Mouse (Mus musculus) forebrain, embryonic 11.5 days (tissue): ENCODE measurements at regions not wholly inside any gene's neighbourhood (a gene's known extent, or its start where the extent isn't known, plus 50 kb on each side); places are given as distances from the start of the nearest gene placed in this dataset.

ENCODE experiments used
- ATAC-seq: fragments of 200-750 bp; cut with Nextera tagmentation; replicated peaks from 2 replicates; pipeline ENCODE4 v1.8.0; 2017; ENCODE audit warnings: moderate TSS enrichment; ENCODE audit not compliant: low FRiP score
- DNase-seq: peaks from one replicate; pipeline ENCODE4 v3.0.0-alpha.2; 2017; ENCODE audit warnings: low spot score
- H3K27ac ChIP-seq: fragments of 300-500 bp; sonication (generic); 2 replicates; pipeline ENCODE4 v1.5.1; 2014; ENCODE audit warnings: low read depth, low read length
- H3K27me3 ChIP-seq: fragments of 300-500 bp; sonication (generic); 2 replicates; pipeline ENCODE4 v1.6.1; 2014; ENCODE audit warnings: mild to moderate bottlenecking, low read length, mixed read lengths; ENCODE audit not compliant: control insufficient read depth, insufficient read depth
- H3K36me3 ChIP-seq: fragments of 300-500 bp; sonication (generic); 2 replicates; pipeline ENCODE4 v1.6.1; 2014; ENCODE audit warnings: mild to moderate bottlenecking, low read length, moderate library complexity, mixed read lengths; ENCODE audit not compliant: control insufficient read depth, insufficient read depth
- H3K4me1 ChIP-seq: fragments of 300-500 bp; sonication (generic); replicated peaks from 2 replicates; pipeline ENCODE4 v1.6.1; 2014; ENCODE audit warnings: low read length, mixed read lengths; ENCODE audit not compliant: control insufficient read depth, insufficient read depth
- H3K4me2 ChIP-seq: fragments of 300-500 bp; sonication (generic); 2 replicates; pipeline ENCODE4 v1.6.1; 2014; ENCODE audit warnings: low read depth, mild to moderate bottlenecking, low read length, moderate library complexity, mixed read lengths; ENCODE audit not compliant: severe bottlenecking
- H3K4me3 ChIP-seq: fragments of 300-500 bp; sonication (generic); 2 replicates; pipeline ENCODE4 v1.5.1; 2014; ENCODE audit warnings: low read depth, low read length
- H3K9ac ChIP-seq: fragments of 300-500 bp; sonication (generic); 2 replicates; pipeline ENCODE4 v1.6.1; 2014; ENCODE audit warnings: low read length
- H3K9me3 ChIP-seq: fragments of 300-500 bp; sonication (generic); 2 replicates; pipeline ENCODE4 v1.6.1; 2016; ENCODE audit warnings: low read length, mixed read lengths; ENCODE audit not compliant: control insufficient read depth
- WGBS: fragments of 180-500 bp; shearing (Covaris S2); extraction: QIAGEN DNeasy Blood & Tissue Kit; methylation state at CpG from one replicate; pipeline ENCODE4 v1.1.7; 2014; 5-methylcytosine and 5-hydroxymethylcytosine counted together

DNA sequence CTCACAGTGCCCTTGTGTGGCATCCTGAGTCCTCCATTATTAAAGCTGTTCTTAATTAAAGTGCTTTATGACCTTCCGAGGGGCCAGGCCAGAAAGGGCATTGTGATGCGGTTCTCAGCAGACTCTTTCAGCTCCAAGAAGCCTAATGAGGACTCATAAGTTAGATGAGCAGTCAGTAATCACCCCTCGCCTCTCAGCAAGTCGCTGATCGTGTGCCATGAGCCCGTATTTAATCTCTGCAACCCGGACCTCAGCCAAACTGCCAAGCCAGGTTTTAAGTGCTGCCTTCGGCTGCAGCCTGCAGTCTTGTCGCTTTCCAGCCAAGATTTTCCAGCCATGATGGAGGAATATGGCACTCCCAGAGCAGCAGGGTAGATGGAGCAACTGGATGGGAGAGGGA lies 56.1 kb upstream of the Rbfox1 start:
- no peak for ATAC-seq
- H3K9me3 ChIP-seq = no peaks in the 10 kb centered on the region
- H3K27me3 ChIP-seq = no peaks in the 10 kb centered on the region
- no peak overlapping the region for H3K4me2 ChIP-seq
- 61% methylated on average over 9 of the region's 9 CpGs for WGBS
- H3K4me1 ChIP-seq = no peaks in the 10 kb centered on the region
- H3K4me3 ChIP-seq = no peak overlapping the region
- H3K27ac ChIP-seq = no peak overlapping the region
- DNase-seq = no peak
- H3K36me3 ChIP-seq = no peaks in the 10 kb centered on the region
- no peak overlapping the region for H3K9ac ChIP-seq

DNA sequence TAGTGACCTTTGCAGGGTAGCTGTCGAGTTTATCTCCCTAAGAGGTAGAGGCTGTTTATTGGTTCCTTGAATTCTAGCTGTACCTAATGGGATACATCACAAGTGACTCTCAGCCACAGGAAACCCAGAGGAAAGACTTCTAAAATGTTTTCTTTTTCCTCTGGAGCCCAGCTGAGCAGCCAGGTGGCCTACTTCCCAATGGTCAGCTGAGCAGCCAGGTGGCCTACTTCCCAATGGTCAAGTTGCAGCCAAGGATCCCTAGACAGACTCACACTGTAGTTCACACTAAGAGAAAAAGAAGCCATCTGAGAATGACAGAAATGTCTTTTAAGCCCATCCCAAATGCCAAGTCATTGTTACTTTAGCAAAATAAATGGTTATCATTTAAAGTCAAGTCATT lies 61.8 kb upstream of the Rbfox1 start:
- DNase-seq (no peak), ATAC-seq (no peak)
- WGBS = 62% methylated on average over 1 of the region's 1 CpGs
- Histone ChIP-seq H3K4me1 (no peaks in the 10 kb centered on the region), H3K4me2 (no peak overlapping the region), H3K27ac (no peak overlapping the region), H3K36me3 (no peaks in the 10 kb centered on the region), H3K27me3 (no peaks in the 10 kb centered on the region), H3K9ac (no peak overlapping the region), H3K4me3 (no peak overlapping the region), H3K9me3 (no peaks in the 10 kb centered on the region)

DNA sequence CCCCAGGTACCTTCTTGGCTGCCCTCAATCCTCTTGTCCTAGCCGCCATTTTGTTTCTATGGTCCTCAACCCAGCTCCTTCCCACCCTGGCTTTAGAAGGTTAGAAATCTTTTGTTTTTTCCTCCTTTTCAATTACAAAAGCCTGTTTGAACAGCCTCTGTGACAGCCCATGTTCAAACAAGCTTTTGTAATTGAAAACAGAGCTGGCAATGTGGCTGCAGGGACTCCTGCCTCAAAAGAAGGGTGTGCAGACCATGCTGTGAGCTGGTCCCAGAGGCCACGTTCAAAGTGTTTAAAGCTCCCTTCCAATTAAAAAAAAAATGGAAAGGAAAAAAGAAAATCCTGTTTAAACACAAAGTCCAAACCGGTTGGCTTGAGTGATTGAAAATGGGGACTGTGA lies 68.0 kb upstream of the Rbfox1 start:
- H3K36me3 ChIP-seq = no peaks in the 10 kb centered on the region
- no peak for ATAC-seq
- H3K4me1 ChIP-seq = peaks cover 2% of the 10 kb centered on the region; the same call in 1 of the 2 replicates
- WGBS = 20% methylated on average over 3 of the region's 3 CpGs
- H3K4me3 ChIP-seq = no peak overlapping the region
- no peak for DNase-seq
- no peak overlapping the region for H3K9ac ChIP-seq
- H3K9me3 ChIP-seq = no peaks in the 10 kb centered on the region
- H3K27ac ChIP-seq = no peak overlapping the region
- no peak overlapping the region for H3K4me2 ChIP-seq
- no peaks in the 10 kb centered on the region for H3K27me3 ChIP-seq

DNA sequence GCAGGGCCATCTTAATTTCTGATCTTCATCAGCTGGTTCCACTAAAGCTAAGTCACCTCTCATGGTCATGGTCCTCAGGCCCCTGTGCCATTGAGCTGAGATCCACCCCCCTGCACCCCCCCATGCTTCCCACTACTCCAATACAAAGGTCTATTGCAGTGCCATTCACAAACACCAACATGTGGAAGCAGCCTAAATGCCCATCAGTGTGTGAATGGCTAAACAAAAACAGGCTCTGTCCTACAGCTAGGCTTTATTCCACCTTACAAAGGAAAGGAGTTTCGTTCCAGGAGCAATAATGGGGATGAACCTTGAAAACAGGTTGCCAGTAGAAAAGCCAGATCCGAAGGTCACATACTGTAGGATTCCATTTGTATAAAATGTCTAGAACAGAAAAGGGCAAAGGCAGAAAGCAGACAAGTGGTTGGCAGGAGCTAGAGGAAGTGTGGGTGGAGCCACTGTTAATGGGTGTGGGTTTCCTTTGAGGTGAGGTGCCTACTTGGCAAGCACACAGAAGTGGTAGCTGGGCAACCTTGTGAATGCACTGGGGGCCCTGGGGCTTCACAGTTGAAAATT lies 72.8 kb upstream of the Rbfox1 start:
- Histone ChIP-seq H3K9ac (no peak overlapping the region), H3K9me3 (no peaks in the 10 kb centered on the region), H3K36me3 (no peaks in the 10 kb centered on the region), H3K4me1 (peaks cover 8% of the 10 kb centered on the region; the same call in 1 of the 2 replicates), H3K4me3 (no peak overlapping the region), H3K27ac (no peak overlapping the region), H3K4me2 (no peak overlapping the region), H3K27me3 (no peaks in the 10 kb centered on the region)
- ATAC-seq (no peak), DNase-seq (no peak)
- WGBS = 32% methylated on average over 2 of the region's 2 CpGs

DNA sequence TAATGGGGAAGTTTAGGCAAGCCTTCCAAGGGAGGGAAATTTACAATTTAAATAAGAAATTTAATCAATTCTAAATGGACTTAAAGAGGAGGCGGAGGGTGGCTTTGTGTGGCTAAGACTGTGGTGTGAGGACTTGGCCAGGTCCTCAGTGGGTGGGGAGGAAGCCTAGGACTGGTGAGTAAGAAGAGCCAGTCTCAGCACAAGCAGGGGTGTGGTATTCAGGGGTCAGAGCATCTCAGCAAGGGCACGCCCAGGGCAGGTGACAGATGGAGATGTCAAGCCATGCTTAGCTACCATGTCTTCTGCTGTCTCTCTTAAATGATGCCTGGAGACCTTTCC lies 73.5 kb upstream of the Rbfox1 start:
- H3K4me2 ChIP-seq = no peak overlapping the region
- peaks cover 8% of the 10 kb centered on the region; the same call in 1 of the 2 replicates for H3K4me1 ChIP-seq
- no peaks in the 10 kb centered on the region for H3K36me3 ChIP-seq
- ATAC-seq = no peak
- H3K27me3 ChIP-seq = no peaks in the 10 kb centered on the region
- H3K4me3 ChIP-seq = no peak overlapping the region
- WGBS = 53% methylated on average over 2 of the region's 2 CpGs
- H3K9ac ChIP-seq = no peak overlapping the region
- no peaks in the 10 kb centered on the region for H3K9me3 ChIP-seq
- no peak for DNase-seq
- H3K27ac ChIP-seq = no peak overlapping the region

DNA sequence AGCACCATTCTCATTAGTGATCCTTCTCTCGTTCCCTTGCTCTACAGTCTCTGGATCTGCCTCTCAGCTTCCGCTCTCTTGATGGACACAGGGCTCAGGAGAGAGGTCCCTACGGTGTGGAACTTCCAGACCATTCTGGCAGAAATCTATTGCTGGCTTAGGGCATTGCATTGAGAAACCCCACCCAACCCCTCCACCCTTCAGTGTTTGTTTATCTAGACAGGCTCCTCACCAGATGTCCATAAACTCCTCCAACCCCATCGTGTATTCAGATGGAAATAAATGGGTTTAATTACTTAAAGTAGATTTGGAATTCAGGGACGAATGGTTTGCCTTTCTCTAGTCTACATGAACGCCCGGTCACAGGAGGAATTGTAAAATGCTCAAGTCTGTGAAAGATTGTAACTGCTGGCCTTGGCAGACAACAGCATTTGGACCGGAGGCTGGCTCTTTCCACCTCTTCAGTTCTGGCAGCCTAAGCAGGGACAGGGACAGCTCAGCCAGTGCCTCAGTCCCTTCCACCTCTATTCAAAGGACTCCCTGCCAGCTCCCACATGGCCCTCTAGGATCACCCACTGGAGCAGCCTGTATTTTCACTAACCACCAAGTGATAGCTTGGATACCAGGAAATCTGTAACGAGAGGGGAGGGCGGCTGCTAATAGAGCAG lies 74.0 kb upstream of the Rbfox1 start:
- Histone ChIP-seq H3K4me3 (no peak overlapping the region), H3K27ac (no peak overlapping the region), H3K9ac (no peak overlapping the region), H3K27me3 (no peaks in the 10 kb centered on the region), H3K9me3 (no peaks in the 10 kb centered on the region), H3K4me2 (no peak overlapping the region), H3K4me1 (peaks cover 8% of the 10 kb centered on the region; the same call in 1 of the 2 replicates), H3K36me3 (no peaks in the 10 kb centered on the region)
- DNase-seq (no peak), ATAC-seq (no peak)
- WGBS = 60% methylated on average over 10 of the region's 10 CpGs

DNA sequence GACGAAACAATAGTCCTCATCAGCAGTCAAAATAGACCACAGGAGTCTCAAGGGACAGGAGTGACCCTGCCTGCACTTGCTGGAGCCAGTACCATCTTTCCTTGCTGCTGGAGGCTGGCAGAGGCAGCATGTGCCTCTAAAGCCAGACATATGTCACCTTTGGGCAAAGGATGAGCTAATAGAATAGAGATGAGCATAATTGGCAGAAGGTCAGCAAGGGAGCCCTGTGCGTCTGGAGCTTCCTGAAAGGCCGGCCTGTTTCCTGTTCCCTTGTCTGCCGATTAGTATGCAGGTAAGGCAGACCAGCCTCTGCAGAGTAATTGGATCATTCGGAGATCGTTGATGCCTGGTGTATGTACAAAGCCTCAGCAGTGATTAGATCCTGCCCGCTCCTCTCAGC lies 87.0 kb upstream of the Rbfox1 start:
- no peaks in the 10 kb centered on the region for H3K4me1 ChIP-seq
- no peaks in the 10 kb centered on the region for H3K9me3 ChIP-seq
- WGBS = 54% methylated on average over 7 of the region's 7 CpGs
- no peaks in the 10 kb centered on the region for H3K36me3 ChIP-seq
- no peak overlapping the region for H3K27ac ChIP-seq
- no peak overlapping the region for H3K9ac ChIP-seq
- no peak overlapping the region for H3K4me2 ChIP-seq
- no peak overlapping the region for H3K4me3 ChIP-seq
- H3K27me3 ChIP-seq = no peaks in the 10 kb centered on the region
- DNase-seq (no peak), ATAC-seq (no peak)

DNA sequence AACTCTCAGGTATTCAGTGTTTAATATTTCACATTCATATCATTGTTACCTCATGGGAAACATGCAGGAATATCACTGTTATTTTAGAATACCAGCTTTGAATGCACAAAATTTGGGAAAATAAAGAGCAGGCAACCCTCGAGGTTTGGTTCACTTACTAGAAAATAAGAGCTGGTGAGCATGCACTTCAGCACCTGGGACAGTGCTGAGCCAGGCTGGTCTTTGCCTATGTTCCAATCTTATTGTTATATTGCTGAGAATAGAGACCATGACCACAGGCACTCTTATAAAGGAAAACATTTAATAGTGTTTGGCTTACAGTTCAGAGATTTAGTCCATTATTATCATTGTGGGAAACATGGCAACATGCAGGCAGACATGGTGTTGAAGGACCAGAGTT lies 92.9 kb upstream of the Rbfox1 start:
- ATAC-seq (no peak), DNase-seq (no peak)
- Histone ChIP-seq H3K27ac (no peak overlapping the region), H3K4me2 (no peak overlapping the region), H3K4me3 (no peak overlapping the region), H3K4me1 (no peaks in the 10 kb centered on the region), H3K9ac (no peak overlapping the region), H3K36me3 (no peaks in the 10 kb centered on the region), H3K27me3 (no peaks in the 10 kb centered on the region), H3K9me3 (no peaks in the 10 kb centered on the region)
- WGBS = 58% methylated on average over 1 of the region's 1 CpGs

DNA sequence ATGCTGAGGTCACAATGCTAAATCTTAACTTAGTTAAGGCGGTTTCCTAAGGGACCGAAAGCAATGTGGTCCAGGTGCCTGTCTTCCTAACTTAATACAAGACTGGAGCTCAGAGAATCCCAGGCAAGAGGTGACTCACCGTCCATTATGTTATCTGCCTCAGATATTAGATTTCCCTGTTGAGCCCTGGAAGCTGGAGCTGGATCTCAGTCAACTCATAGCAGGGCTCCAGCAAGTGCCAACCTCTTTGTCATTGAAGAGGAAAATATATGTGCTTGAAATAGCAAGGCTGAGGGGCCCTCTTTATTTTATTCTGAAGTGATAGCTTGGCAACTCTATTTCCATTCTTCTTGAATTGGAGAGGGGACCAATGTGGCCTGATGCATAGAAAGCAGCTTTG lies 95.0 kb upstream of the Rbfox1 start:
- no peak overlapping the region for H3K27ac ChIP-seq
- H3K36me3 ChIP-seq = no peaks in the 10 kb centered on the region
- no peaks in the 10 kb centered on the region for H3K27me3 ChIP-seq
- H3K4me1 ChIP-seq = no peaks in the 10 kb centered on the region
- no peak for DNase-seq
- no peak for ATAC-seq
- H3K4me2 ChIP-seq = no peak overlapping the region
- no peak overlapping the region for H3K9ac ChIP-seq
- H3K9me3 ChIP-seq = no peaks in the 10 kb centered on the region
- no peak overlapping the region for H3K4me3 ChIP-seq
- WGBS = 92% methylated on average over 3 of the region's 3 CpGs
